Mouse (Mus musculus) lung, adult 2 months (tissue): ENCODE data around the gene Kdm4d.

Experiments used
- CTCF ChIP-seq: fragments of 200-500 bp; IDR thresholded peaks from 2 replicates; pipeline ENCODE4 v1.5.1; 2011; ENCODE audit warnings: mild to moderate bottlenecking, low read length, control low read depth; ENCODE audit not compliant: insufficient read depth
- POLR2A ChIP-seq: fragments of 200-500 bp; IDR thresholded peaks from 2 replicates; pipeline ENCODE4 v1.6.1; 2011; ENCODE audit warnings: low read depth, mild to moderate bottlenecking, control low read depth, low read length, borderline replicate concordance; ENCODE audit errors: extremely low read depth

- no peak for TF ChIP-seq CTCF
- no peak for TF ChIP-seq POLR2A
These were observed 59.9 kb downstream of the Kdm4d start for GRCm38 (mm10) chr9:14440347-14440746.
